Mouse (Mus musculus) heart, embryonic 14.5 days (tissue): ENCODE data around the gene Tmc6. TPM values are rescaled to one million over a fixed set of nuclear protein-coding genes. Genes with fewer than 3 reads are reported as not detected.

Experiments used
- ATAC-seq: fragments of 200-750 bp; cut with Nextera tagmentation; 2 replicates; pipeline ENCODE4 v1.8.0; 2017; ENCODE audit warnings: low read depth, moderate TSS enrichment; ENCODE audit not compliant: insufficient number of reproducible peaks, insufficient read depth, low FRiP score
- H3K27ac ChIP-seq, 2 experiments: fragments of 200-500 bp in 1 of 2; fragments of 300-500 bp in 1 of 2; sonication (generic) in 1 of 2; replicated peaks in 1 of 2; 2 replicates each; pipeline ENCODE4 v1.5.1; 2012 to 2014; ENCODE audit warnings: low read depth in 2 of 2, low read length in 2 of 2, control low read depth in 1 of 2, mild to moderate bottlenecking in 1 of 2, mixed read lengths in 1 of 2; ENCODE audit not compliant: control insufficient read depth in 1 of 2, insufficient read depth in 1 of 2
- H3K27me3 ChIP-seq: fragments of 300-500 bp; sonication (generic); 2 replicates; pipeline ENCODE4 v1.6.1; 2014; ENCODE audit warnings: mild to moderate bottlenecking, low read length, control low read depth; ENCODE audit not compliant: control insufficient read depth, insufficient read depth
- H3K36me3 ChIP-seq: fragments of 300-500 bp; sonication (generic); 2 replicates; pipeline ENCODE4 v1.6.1; 2014; ENCODE audit warnings: mild to moderate bottlenecking, control low read depth, low read length, mixed read lengths; ENCODE audit not compliant: control insufficient read depth, insufficient read depth
- H3K4me1 ChIP-seq, 2 experiments: fragments of 200-500 bp in 1 of 2; fragments of 300-500 bp in 1 of 2; sonication (generic) in 1 of 2; 2 replicates each; pipeline ENCODE4 v1.6.1; 2012 to 2014; ENCODE audit warnings: low read length in 2 of 2, control low read depth in 1 of 2, mixed read lengths in 1 of 2; ENCODE audit not compliant: control insufficient read depth in 2 of 2, insufficient read depth in 2 of 2
- H3K4me2 ChIP-seq: fragments of 300-500 bp; sonication (generic); 2 replicates; pipeline ENCODE4 v1.6.1; 2014; ENCODE audit warnings: mild to moderate bottlenecking, low read length
- H3K4me3 ChIP-seq, 2 experiments: fragments of 200-500 bp in 1 of 2; fragments of 300-500 bp in 1 of 2; sonication (generic) in 1 of 2; 2 replicates each; pipeline ENCODE4 v1.5.1; 2012 to 2014; ENCODE audit warnings: low read length in 2 of 2, mild to moderate bottlenecking in 2 of 2, control low read depth in 1 of 2, low read depth in 1 of 2, moderate library complexity in 1 of 2; ENCODE audit not compliant: control insufficient read depth in 1 of 2, insufficient read depth in 1 of 2
- H3K9ac ChIP-seq: fragments of 300-500 bp; sonication (generic); 2 replicates; pipeline ENCODE4 v1.6.1; 2014; ENCODE audit warnings: mild to moderate bottlenecking, low read length
- H3K9me3 ChIP-seq: fragments of 300-500 bp; sonication (generic); 2 replicates; pipeline ENCODE4 v1.6.1; 2016; ENCODE audit warnings: low read length, control low read depth; ENCODE audit not compliant: control insufficient read depth
- WGBS: fragments of 180-500 bp; shearing (Covaris S2); extraction: QIAGEN DNeasy Blood & Tissue Kit; methylation state at CpG from one replicate; pipeline ENCODE4 v1.1.7; 2014; 5-methylcytosine and 5-hydroxymethylcytosine counted together
- polyA plus RNA-seq: library from polyadenylated mRNA; unstranded; fragments of >200 nt; fragmentation: Nextera tagmentation; extraction: Ambion mirVana; gene quantifications from 2 replicates; pipeline ENCODE4 v1.2.1, GENCODE M21; 2014

The Tmc6 gene
- polyA plus RNA-seq, 1 experiment from 2014 or later = 22.5 TPM

- Histone ChIP-seq H3K4me3 (no peak overlapping the region), H3K36me3 (peaks cover 23% of the 10 kb centered on the region), H3K4me2 (no peak overlapping the region), H3K4me1 (peaks cover 7 to 29% of the 10 kb centered on the region in 2 experiments), H3K9me3 (no peaks in the 10 kb centered on the region), H3K27ac (peak overlapping the region in 1 of 2 experiments; percentile 50; a peak in 1 of 4 replicates), H3K9ac (peak overlapping the region; percentile 16; the same call in 1 of the 2 replicates), H3K27me3 (no peaks in the 10 kb centered on the region)
- 69% methylated on average over 7 of the region's 7 CpGs for WGBS
- no peak for ATAC-seq
Measured at GRCm38 (mm10) chr11:117729798-117730489, 52.1 kb downstream of the Tmc6 start.

GRCm38 (mm10) chr11:117729341-117729740 is 52.7 kb downstream of the Tmc6 start:
- peaks cover 7 to 29% of the 10 kb centered on the region in 2 experiments for H3K4me1 ChIP-seq
- no peak for ATAC-seq
- peak overlapping the region; percentile 6 to 12; a peak in 1 of 4 replicates for H3K27ac ChIP-seq
- H3K9ac ChIP-seq = peak overlapping the region; percentile 2; the same call in 1 of the 2 replicates
- peaks cover 17% of the 10 kb centered on the region for H3K36me3 ChIP-seq
- WGBS = 48% methylated on average over 3 of the region's 3 CpGs
- H3K9me3 ChIP-seq = no peaks in the 10 kb centered on the region
- no peak overlapping the region for H3K4me2 ChIP-seq
- no peaks in the 10 kb centered on the region for H3K27me3 ChIP-seq
- H3K4me3 ChIP-seq = no peak overlapping the region

DNA sequence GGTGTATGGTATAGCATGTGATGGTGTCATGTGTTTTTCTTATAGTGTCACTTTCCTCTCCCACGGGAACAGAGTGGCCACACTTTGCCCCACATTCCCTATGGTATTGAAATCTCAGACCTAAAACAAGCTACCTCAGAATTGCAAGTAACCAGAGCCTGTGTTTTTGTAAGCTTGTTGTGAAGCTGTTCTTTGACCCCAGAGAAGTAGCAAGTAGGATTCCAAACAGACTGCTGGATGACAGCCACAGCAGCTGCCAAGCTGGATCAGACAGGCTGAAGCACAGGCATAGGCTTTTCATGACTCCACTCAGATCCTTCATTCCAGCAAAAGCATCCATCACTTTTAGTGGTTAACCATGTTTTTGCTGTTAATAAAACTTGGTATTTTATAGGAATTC is 53.2 kb downstream of the Tmc6 start:
- Histone ChIP-seq H3K9ac (no peak overlapping the region), H3K9me3 (no peaks in the 10 kb centered on the region), H3K27ac (peak overlapping the region; percentile 23 to 24; a peak in 2 of 4 replicates), H3K4me1 (peaks cover 7 to 31% of the 10 kb centered on the region in 2 experiments), H3K4me3 (no peak overlapping the region), H3K4me2 (no peak overlapping the region), H3K36me3 (peaks cover 13% of the 10 kb centered on the region), H3K27me3 (no peaks in the 10 kb centered on the region)
- WGBS = 41% methylated on average over 1 of the region's 1 CpGs
- no peak for ATAC-seq

DNA sequence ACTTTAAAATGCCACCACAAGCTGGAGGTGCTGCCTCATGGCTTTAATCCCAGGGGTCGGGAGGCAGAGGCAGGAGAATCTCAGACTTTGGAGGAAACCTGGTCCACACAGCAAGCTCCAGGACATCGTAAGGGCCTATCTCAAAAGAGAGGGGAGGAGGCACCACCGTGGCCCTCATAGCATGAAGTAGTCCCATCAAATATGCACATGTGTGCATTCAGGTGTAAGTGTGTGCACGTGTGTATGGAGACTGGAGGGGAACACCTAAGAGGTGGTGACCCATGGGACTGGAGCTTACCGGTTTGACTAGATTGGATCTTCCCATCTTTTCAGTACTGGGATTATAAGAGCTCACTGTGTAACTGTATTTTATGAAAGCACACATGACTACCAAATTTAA is 53.8 kb downstream of the Tmc6 start:
- Histone ChIP-seq H3K27ac (0 out of 4 replicates have a peak overlapping the region, but pooled peaks of 1 of the 2 experiments have one; percentile 24), H3K4me2 (no peak overlapping the region)
- WGBS = 87% methylated on average over 5 of the region's 5 CpGs

DNA sequence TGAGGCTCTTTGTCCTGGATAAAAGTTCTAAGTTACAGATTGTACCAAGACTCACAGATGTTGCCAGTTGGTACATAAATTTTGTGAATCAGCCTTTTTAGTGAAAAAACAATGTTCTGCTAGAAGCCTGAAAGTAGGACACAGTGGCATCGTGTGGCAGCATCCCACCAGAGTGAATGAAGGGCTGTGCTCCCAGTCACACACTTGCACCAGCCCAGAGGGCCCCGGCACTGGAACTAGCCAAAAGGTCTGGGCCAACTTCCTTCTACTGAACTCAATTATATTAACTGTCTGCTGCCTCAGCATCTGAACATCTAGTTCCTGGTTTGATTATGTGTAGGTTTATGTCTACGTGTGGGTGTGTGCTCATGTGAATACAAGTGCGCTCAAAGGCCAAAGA is 55.0 kb downstream of the Tmc6 start:
- Histone ChIP-seq H3K27me3 (no peaks in the 10 kb centered on the region), H3K27ac (no peak overlapping the region), H3K4me1 (peaks cover 7 to 32% of the 10 kb centered on the region in 2 experiments), H3K9ac (no peak overlapping the region), H3K9me3 (no peaks in the 10 kb centered on the region), H3K4me2 (no peak overlapping the region), H3K36me3 (peaks cover 18% of the 10 kb centered on the region), H3K4me3 (no peak overlapping the region)
- ATAC-seq = no peak
- WGBS = 94% methylated on average over 4 of the region's 4 CpGs

More for the DNA sequence above, 53.8 kb downstream of the Tmc6 start:
- Histone ChIP-seq H3K9me3 (no peaks in the 10 kb centered on the region), H3K9ac (no peak overlapping the region), H3K4me3 (no peak overlapping the region), H3K4me1 (peaks cover 7 to 32% of the 10 kb centered on the region in 2 experiments), H3K27me3 (no peaks in the 10 kb centered on the region), H3K36me3 (peaks cover 14% of the 10 kb centered on the region)
- ATAC-seq = no peak

DNA sequence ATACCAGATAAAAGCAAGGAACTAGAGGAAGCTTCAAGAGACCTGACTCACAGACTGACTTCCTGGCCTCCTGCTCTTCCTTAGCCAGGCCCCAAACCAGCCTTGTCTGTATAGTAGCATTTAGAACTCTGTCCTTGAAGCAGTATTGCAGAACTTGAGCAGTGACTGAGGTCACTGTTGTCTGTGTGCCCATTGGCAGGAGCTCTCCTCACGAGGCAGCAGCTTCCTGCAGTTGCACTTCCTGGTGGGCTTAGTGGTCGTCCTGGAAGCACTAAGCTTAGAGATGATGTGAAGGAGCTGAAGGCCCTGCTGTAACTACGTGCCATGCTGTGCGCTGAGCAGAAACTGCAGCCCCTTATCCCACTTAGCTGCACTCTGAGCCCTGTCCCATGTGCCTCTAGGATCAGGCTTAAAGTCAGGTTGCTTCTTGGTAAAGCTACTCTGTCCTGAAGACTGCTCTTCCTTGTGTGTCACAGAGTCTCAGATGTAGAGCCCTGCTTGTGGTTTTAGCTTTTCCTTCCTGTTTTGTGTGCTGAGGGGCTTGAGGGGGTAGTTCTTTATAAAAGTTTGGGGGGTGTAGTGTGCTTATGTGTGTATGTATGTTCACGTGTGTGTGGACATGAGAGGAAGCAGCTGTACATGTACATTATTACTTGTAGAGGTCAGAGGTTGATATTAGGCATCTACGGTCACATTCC is 57.2 kb downstream of the Tmc6 start:
- 73% methylated on average over 6 of the region's 6 CpGs for WGBS
- no peak for ATAC-seq

DNA sequence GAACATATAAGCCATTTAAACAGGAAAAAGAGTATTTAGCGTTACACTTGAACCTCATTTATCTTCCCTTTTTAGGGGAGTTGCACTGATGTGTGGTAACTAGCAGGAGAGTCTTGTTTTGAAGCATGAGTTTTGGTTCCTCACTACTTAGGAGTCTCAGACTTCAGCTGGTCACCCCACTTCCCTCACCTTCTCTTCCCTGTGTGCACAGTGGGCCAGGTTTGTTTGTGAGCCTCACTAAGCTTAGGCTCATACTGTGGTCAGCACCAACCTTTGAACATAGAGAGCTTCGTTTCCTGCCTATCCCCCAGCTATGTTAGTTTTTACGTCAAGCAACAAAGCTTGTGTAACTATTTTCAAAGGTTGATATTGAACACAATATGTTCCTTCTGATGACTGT is 63.2 kb downstream of the Tmc6 start:
- no peaks in the 10 kb centered on the region for H3K27me3 ChIP-seq
- WGBS = 91% methylated on average over 3 of the region's 3 CpGs
- no peak overlapping the region for H3K9ac ChIP-seq
- ATAC-seq = no peak
- peaks cover 79% of the 10 kb centered on the region for H3K36me3 ChIP-seq
- no peaks in the 10 kb centered on the region for H3K9me3 ChIP-seq
- H3K4me3 ChIP-seq = no peak overlapping the region
- H3K27ac ChIP-seq = no peak overlapping the region
- H3K4me1 ChIP-seq = peaks cover 0 to 4% of the 10 kb centered on the region in 2 experiments; a peak in 1 of 4 replicates
- H3K4me2 ChIP-seq = no peak overlapping the region

More for the DNA sequence above, 57.2 kb downstream of the Tmc6 start:
- no peak overlapping the region for H3K9ac ChIP-seq
- H3K4me3 ChIP-seq = no peak overlapping the region
- H3K27ac ChIP-seq = no peak overlapping the region
- H3K4me1 ChIP-seq = peaks cover 0 to 18% of the 10 kb centered on the region in 2 experiments
- no peak overlapping the region for H3K4me2 ChIP-seq
- H3K9me3 ChIP-seq = no peaks in the 10 kb centered on the region
- no peaks in the 10 kb centered on the region for H3K27me3 ChIP-seq
- H3K36me3 ChIP-seq = peaks cover 41% of the 10 kb centered on the region
